Mouse (Mus musculus): Measurements from ENCODE around the gene Gna14. TPM values are rescaled to one million over a fixed set of nuclear protein-coding genes. Genes with fewer than 3 reads are reported as not detected.
A peak's percentile ranks its signal among the peaks of the same experiment; 100 is the strongest.

Gna14 gene
- polyA plus RNA-seq, 1 experiment, result 0.94 TPM

DNA sequence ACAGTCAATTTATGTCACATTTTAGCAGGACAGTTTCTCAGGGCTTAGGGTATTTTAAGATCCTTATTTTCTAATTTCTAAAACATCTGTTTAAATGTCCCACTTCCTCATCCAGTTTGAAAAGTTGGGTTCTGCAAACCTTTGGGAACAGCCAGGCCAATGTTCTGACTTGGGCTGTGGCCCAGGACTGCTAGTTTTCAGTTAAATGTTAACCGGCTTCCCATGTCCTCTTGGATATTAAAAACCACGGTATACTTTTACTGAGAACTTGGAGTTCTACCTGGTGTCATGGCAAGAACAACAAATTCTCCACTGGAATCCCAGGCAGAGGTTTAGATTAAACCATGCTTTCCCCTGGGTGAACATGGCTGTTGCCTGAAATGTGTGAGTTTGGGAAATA is 102.9 kb downstream of the Gna14 start:
- Histone ChIP-seq H3K9ac (ENCODE audit: low read depth, poor library complexity, severe bottlenecking) (no peak overlapping the region), H3K4me1 (ENCODE audit: control insufficient read depth, insufficient read depth, low read length) (no peaks in the 10 kb centered on the region), H3K4me3 (ENCODE audit: low read depth, low read length) (no peak overlapping the region), H3K9me3 (replicated peaks; ENCODE audit: control insufficient read depth, insufficient read depth, low read length, poor library complexity, severe bottlenecking) (no peaks in the 10 kb centered on the region), H3K27ac (ENCODE audit: insufficient read depth, low read length) (no peak overlapping the region), H3K27me3 (ENCODE audit: control insufficient read depth, insufficient read depth, low read length, poor library complexity, severe bottlenecking) (no peaks in the 10 kb centered on the region; the same call in 1 of the 2 replicates), H3K36me3 (ENCODE audit: control insufficient read depth, insufficient read depth, low read length, poor library complexity, severe bottlenecking) (no peaks in the 10 kb centered on the region)
- TF ChIP-seq EP300 (IDR thresholded peaks at IDR 0.05; ENCODE audit: insufficient read depth, low read depth, low read length) (no peak), CTCF (IDR thresholded peaks at IDR 0.05; ENCODE audit: low read depth, low read length) (no peak), POLR2A (IDR thresholded peaks at IDR 0.05; ENCODE audit: insufficient read depth, low read length) (no peak)

DNA sequence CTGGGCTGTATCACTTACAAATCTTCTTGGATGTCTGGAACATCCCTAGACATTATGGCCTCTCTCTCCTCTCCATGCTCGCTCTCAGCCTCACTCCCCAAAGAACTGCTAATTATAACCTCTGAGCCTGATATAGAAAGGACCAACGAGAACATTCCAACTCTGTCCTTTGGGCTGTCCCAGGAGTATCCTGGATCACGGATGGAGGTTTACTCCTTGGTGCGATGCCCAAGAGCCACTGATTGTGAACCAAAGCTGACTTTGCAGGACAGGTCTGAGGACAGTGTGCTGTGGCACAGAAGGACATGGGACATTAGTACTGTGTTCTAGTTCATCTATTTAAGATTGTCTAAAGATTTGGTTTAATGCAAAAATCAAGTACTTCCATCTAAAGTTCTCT is 108.1 kb downstream of the Gna14 start:
- H3K27ac ChIP-seq (ENCODE audit: insufficient read depth, low read length), result no peak overlapping the region
- TF ChIP-seq CTCF (IDR thresholded peaks at IDR 0.05; ENCODE audit: low read depth, low read length), result no peak
- H3K9ac ChIP-seq (ENCODE audit: low read depth, poor library complexity, severe bottlenecking), result no peak overlapping the region
- H3K36me3 ChIP-seq (ENCODE audit: control insufficient read depth, insufficient read depth, low read length, poor library complexity, severe bottlenecking), result no peaks in the 10 kb centered on the region
- H3K9me3 ChIP-seq (replicated peaks; ENCODE audit: control insufficient read depth, insufficient read depth, low read length, poor library complexity, severe bottlenecking), result no peaks in the 10 kb centered on the region
- H3K27me3 ChIP-seq (ENCODE audit: control insufficient read depth, insufficient read depth, low read length, poor library complexity, severe bottlenecking), result peaks cover 2% of the 10 kb centered on the region; the same call in 1 of the 2 replicates
- H3K4me1 ChIP-seq (ENCODE audit: control insufficient read depth, insufficient read depth, low read length), result no peaks in the 10 kb centered on the region
- no peak overlapping the region for H3K4me3 ChIP-seq (ENCODE audit: low read depth, low read length)

DNA sequence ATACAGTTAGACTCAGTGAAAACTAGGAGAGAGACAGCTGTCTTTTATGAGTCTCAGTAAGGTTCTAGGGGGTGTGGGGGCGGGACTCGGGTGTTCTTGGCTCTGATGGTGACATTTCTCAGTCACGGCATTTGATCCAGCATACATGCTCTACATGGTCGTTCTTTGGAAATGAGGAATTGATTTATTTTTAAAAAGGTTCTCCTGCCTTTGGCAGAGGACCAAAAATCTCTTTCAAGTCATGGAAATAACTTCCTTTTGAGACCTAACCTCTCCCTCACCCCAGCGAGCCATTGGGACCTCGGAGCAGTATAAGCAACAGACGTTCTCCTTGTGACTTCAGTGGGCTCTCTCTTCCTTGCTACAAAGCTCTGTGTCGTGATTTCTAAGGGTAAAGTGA is 121.4 kb downstream of the Gna14 start:
- H3K27ac ChIP-seq (ENCODE audit: insufficient read depth, low read length), result no peak overlapping the region
- no peaks in the 10 kb centered on the region for H3K36me3 ChIP-seq (ENCODE audit: control insufficient read depth, insufficient read depth, low read length, poor library complexity, severe bottlenecking)
- no peaks in the 10 kb centered on the region for H3K27me3 ChIP-seq (ENCODE audit: control insufficient read depth, insufficient read depth, low read length, poor library complexity, severe bottlenecking)
- H3K4me1 ChIP-seq (ENCODE audit: control insufficient read depth, insufficient read depth, low read length), result no peaks in the 10 kb centered on the region
- no peaks in the 10 kb centered on the region for H3K9me3 ChIP-seq (replicated peaks; ENCODE audit: control insufficient read depth, insufficient read depth, low read length, poor library complexity, severe bottlenecking)
- TF ChIP-seq EP300 (IDR thresholded peaks at IDR 0.05; ENCODE audit: insufficient read depth, low read depth, low read length) (no peak), POLR2A (IDR thresholded peaks at IDR 0.05; ENCODE audit: insufficient read depth, low read length) (no peak), CTCF (IDR thresholded peaks at IDR 0.05; ENCODE audit: low read depth, low read length) (no peak)
- H3K9ac ChIP-seq (ENCODE audit: low read depth, poor library complexity, severe bottlenecking), result no peak overlapping the region
- H3K4me3 ChIP-seq (ENCODE audit: low read depth, low read length), result no peak overlapping the region

DNA sequence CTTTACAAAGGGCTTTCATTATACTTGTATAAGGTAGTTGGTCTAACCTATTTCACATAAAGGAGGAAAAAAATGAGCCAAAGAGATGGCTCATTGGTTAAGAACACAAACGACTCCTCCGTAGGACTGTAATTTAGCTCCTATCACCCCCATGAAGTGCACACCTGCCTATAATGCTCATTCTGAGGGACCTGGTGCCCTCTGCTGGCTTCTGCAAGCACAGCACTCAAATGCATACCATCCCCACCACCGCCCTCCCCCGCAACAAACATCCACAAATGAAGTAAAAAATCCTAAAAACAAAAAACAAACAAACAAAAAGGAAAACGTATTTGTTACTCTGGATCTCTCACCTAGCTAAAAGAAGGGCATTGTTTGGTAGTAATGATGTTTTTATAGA is 122.4 kb downstream of the Gna14 start:
- H3K27ac ChIP-seq (ENCODE audit: insufficient read depth, low read length), result no peak overlapping the region
- H3K9ac ChIP-seq (ENCODE audit: low read depth, poor library complexity, severe bottlenecking), result no peak overlapping the region
- TF ChIP-seq POLR2A (IDR thresholded peaks at IDR 0.05; ENCODE audit: insufficient read depth, low read length), result no peak
- no peak for TF ChIP-seq EP300 (IDR thresholded peaks at IDR 0.05; ENCODE audit: insufficient read depth, low read depth, low read length)
- peak; percentile 90 for TF ChIP-seq CTCF (IDR thresholded peaks at IDR 0.05; ENCODE audit: low read depth, low read length)
- H3K27me3 ChIP-seq (ENCODE audit: control insufficient read depth, insufficient read depth, low read length, poor library complexity, severe bottlenecking), result no peaks in the 10 kb centered on the region
- H3K4me1 ChIP-seq (ENCODE audit: control insufficient read depth, insufficient read depth, low read length), result no peaks in the 10 kb centered on the region
- H3K36me3 ChIP-seq (ENCODE audit: control insufficient read depth, insufficient read depth, low read length, poor library complexity, severe bottlenecking), result no peaks in the 10 kb centered on the region
- H3K9me3 ChIP-seq (replicated peaks; ENCODE audit: control insufficient read depth, insufficient read depth, low read length, poor library complexity, severe bottlenecking), result no peaks in the 10 kb centered on the region
- no peak overlapping the region for H3K4me3 ChIP-seq (ENCODE audit: low read depth, low read length)

DNA sequence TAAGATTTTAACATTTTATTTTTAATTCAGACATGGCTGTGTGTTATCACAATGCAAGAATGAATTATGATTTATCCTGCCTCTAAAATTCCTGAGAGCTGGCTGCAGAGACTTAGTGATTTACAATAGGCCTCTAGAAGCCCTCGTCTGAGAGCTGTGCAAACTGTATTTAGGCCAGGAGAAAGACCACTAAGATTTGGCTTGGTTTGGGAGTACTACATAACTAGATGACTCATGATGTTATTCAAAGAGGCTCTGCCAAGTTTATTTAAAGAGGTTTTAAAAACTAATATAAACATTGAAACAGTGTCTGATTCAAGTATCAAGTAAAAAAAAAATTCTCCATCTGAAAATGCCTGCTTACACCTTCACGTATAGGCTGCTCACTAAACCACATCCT is 123.0 kb downstream of the Gna14 start:
- TF ChIP-seq CTCF (IDR thresholded peaks at IDR 0.05; ENCODE audit: low read depth, low read length) (no peak), POLR2A (IDR thresholded peaks at IDR 0.05; ENCODE audit: insufficient read depth, low read length) (no peak), EP300 (IDR thresholded peaks at IDR 0.05; ENCODE audit: insufficient read depth, low read depth, low read length) (no peak)
- H3K4me1 ChIP-seq (ENCODE audit: control insufficient read depth, insufficient read depth, low read length), result no peaks in the 10 kb centered on the region
- H3K27me3 ChIP-seq (ENCODE audit: control insufficient read depth, insufficient read depth, low read length, poor library complexity, severe bottlenecking), result no peaks in the 10 kb centered on the region
- no peak overlapping the region for H3K9ac ChIP-seq (ENCODE audit: low read depth, poor library complexity, severe bottlenecking)
- no peak overlapping the region for H3K4me3 ChIP-seq (ENCODE audit: low read depth, low read length)
- H3K9me3 ChIP-seq (replicated peaks; ENCODE audit: control insufficient read depth, insufficient read depth, low read length, poor library complexity, severe bottlenecking), result no peaks in the 10 kb centered on the region
- no peaks in the 10 kb centered on the region for H3K36me3 ChIP-seq (ENCODE audit: control insufficient read depth, insufficient read depth, low read length, poor library complexity, severe bottlenecking)
- no peak overlapping the region for H3K27ac ChIP-seq (ENCODE audit: insufficient read depth, low read length)

DNA sequence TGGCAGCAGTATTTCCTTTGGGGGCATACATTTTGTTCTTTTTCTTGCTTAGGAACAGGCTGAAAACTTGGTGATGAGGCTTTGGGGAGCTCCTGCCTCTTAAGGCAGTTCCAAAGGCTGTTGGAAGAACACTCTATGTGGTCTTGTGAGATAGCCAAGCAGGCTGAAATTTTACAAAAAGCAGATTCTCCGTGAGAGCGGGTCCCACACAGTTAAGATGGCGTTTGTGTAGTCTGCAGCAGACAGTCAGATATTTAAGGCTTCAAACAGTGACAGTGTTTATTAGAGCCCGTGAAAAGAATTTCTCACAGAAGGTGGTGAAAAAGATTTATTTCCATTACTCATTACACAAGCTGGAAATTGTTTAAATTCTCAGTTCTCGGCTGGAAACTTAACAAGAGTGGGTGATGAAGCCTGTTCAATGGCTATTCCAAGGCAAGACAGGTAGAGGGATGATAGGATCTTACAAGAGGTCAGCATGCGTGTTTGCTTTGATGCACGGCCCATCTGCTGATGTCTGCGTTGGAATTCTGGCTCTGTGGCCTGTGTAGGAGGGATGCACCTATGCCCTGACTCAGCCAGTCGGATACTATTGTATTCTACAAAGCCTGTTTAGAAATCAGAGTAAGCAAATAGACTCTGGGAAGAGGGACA is 123.8 kb downstream of the Gna14 start:
- Histone ChIP-seq H3K36me3 (ENCODE audit: control insufficient read depth, insufficient read depth, low read length, poor library complexity, severe bottlenecking) (no peaks in the 10 kb centered on the region), H3K9me3 (replicated peaks; ENCODE audit: control insufficient read depth, insufficient read depth, low read length, poor library complexity, severe bottlenecking) (no peaks in the 10 kb centered on the region), H3K27ac (ENCODE audit: insufficient read depth, low read length) (no peak overlapping the region), H3K4me3 (ENCODE audit: low read depth, low read length) (no peak overlapping the region), H3K9ac (ENCODE audit: low read depth, poor library complexity, severe bottlenecking) (no peak overlapping the region), H3K4me1 (ENCODE audit: control insufficient read depth, insufficient read depth, low read length) (no peaks in the 10 kb centered on the region), H3K27me3 (ENCODE audit: control insufficient read depth, insufficient read depth, low read length, poor library complexity, severe bottlenecking) (no peaks in the 10 kb centered on the region)
- no peak for TF ChIP-seq POLR2A (IDR thresholded peaks at IDR 0.05; ENCODE audit: insufficient read depth, low read length)
- TF ChIP-seq CTCF (IDR thresholded peaks at IDR 0.05; ENCODE audit: low read depth, low read length), result no peak
- TF ChIP-seq EP300 (IDR thresholded peaks at IDR 0.05; ENCODE audit: insufficient read depth, low read depth, low read length), result no peak
